Mouse (Mus musculus) heart, postnatal 36 days (tissue): Measurements from ENCODE around the gene Gm14180. TPM values are rescaled to one million over a fixed set of nuclear protein-coding genes. Genes with fewer than 3 reads are reported as not detected.
"Not testable (repeated sequence)": the region's sequence is repeated elsewhere in the genome, so short reads cannot be mapped to it uniquely, and the experiment has no call there.

Experiments used
- DNase-seq, 2 experiments: peaks; one replicate each; pipeline ENCODE4 v3.0.0; 2021 to 2022
- intact Hi-C: fragments of 180-260 bp; cut with DNase I; formaldehyde crosslinking; loops from one replicate; pipeline ENCODE4 v1.15.1; 2025
- total RNA-seq, 2 experiments: library from RNA; stranded (reverse); gene quantifications; 2 replicates each; pipeline ENCODE4 v1.2.3; 2021

Gene Gm14180
- total RNA-seq = not detected

DNA sequence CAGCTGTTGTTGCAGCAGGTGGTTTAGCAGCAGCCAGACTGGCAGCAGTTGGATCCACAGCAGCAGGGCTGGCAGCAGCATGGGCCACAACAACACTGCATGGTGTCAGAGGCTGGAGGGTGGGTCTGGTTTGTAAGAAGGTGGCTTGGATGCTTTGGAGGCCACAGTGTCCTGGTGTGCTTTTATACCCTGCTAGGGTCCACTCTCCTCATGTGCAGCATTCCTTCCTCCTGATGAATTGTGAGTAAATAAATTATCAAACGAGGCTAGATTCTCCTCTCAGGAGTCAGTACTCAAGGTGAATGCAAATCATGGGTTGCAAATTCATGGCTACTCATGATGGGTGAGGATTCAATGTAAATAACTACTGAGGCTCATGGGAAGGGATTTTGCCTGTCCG is at the start of gene Gm14180:
TSS of gene Gm14180 (minus strand) at position 101 of the 400 bp plus-strand sequence.
- DNase-seq = no peak
- intact Hi-C loops = no loop called here

GRCm38 (mm10) chr11:99780604-99781003 is 46.5 kb upstream of the Gm14180 start, which contains the start of gene Krtap4-8:
Krtap4-8 (minus strand) TSS chr11:99780704.
- intact Hi-C loops = no loop called here
- DNase-seq = no peak

GRCm38 (mm10) chr11:99778401-99778800 is 44.3 kb upstream of the Gm14180 start:
- DNase-seq = no peak
- intact Hi-C loops = no loop called here

DNA sequence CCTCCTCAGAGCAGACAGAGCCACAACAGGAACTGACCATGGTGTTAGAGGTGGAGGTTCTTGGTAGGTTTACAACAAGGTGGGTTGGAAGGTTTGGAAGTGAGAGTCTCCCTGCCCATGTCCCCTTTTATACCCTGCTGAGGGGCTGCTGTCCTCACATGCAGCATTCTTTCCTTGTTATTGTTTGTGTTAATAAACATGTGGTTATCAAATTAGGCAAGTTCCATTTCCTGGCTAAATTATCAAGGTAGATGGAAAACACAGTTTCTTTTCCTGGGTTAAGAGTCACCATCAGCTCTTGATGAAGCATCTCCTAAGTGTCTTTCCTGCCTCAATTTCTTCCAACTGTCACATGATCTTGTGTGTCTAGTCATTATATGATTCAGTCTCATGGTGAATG is 38.7 kb upstream of the Gm14180 start, which contains the start of gene Gm11595:
TSS of gene Gm11595 (minus strand) at position 101 of the 400 bp plus-strand sequence.
- DNase-seq, intact Hi-C loops: not testable (repeated sequence)

DNA sequence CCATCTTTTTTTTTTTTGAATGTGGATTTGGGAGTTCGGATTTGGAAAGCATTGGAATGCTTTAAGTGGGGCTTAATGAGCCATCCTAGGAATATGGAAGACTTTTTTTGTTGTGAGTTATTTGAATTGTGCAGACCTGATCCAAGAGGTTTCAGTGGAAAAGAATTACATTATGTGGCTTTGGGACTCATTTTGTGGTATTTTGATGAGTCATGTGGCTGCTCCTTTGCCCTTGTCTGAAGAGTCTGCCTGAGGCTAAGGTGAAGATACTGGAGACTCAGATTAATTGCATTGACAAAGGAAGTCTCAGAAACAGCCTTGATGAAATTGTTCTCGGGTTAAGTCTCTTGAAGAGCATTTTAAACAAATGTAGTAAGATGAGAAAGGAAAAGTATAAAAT is 34.3 kb upstream of the Gm14180 start:
- intact Hi-C loops = no loop called here
- no peak for DNase-seq

DNA sequence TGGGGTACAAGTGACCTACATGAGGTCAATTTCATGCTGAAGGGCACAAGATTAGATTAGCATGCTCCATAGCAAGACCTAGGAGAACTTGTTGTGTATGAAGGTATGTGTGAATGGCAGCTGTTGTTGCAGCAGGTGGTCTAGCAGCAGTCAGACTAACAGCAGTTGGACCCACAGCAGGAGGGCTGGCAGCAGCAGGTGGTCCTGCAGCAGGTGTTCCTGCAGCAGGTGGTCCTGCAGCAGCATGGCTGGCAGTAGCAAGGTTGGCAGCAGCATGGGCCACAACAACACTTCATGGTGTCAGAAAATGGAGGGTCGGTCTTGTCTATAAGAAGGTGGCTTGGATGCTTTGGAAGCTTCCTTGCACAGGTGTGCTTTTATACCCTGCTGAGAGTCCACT is 24.8 kb upstream of the Gm14180 start:
- intact Hi-C loops = no loop called here
- DNase-seq = no peak

DNA sequence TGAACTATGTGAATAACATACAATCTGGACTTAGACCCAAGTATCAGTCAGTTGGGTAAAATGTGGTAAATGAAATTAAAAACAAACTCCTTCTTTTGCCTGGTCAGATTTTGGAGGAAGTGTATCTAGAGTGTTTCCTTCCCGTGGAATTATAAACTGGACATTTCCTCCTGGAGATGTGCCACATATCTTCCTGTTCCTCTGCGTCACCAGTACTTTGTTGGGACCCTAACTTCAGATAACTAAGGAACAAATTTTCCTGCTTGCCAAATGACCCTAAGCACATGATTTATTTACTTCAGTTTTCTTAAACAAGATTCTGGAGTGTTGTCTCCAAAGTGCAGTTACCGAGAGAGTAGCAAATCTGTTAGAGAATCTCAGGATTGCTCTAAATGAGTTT is 9.9 kb upstream of the Gm14180 start:
- DNase-seq = no peak
- intact Hi-C loops = no loop called here

- no peak for DNase-seq
- intact Hi-C loops = loop anchor here (1.0 kb wide), 1 partner anchor 38 kb away; no protein-coding TSS in a partner anchor
These were observed 10.0 kb downstream of the Gm14180 start for GRCm38 (mm10) chr11:99724061-99724460.

GRCm38 (mm10) chr11:99718759-99719158 is 15.3 kb downstream of the Gm14180 start:
- intact Hi-C loops = no loop called here
- DNase-seq = no peak

- intact Hi-C loops = no loop called here
- DNase-seq = no peak
These were observed 43.6 kb downstream of the Gm14180 start, which contains the start of gene Gm14190 for GRCm38 (mm10) chr11:99690463-99690862. Gm14190 (minus strand) TSS chr11:99690740.

GRCm38 (mm10) chr11:99685235-99685634 is 48.9 kb downstream of the Gm14180 start:
- intact Hi-C loops, DNase-seq: not testable (repeated sequence)

Other genes starting within 250 kb of the Gm14180 start
- not detected for gene Krt23, start 241.2 kb downstream of the Gm14180 start, total RNA-seq
- not detected for gene Krt39, start 213.0 kb downstream of the Gm14180 start, total RNA-seq
- not detected for gene Krt40, start 191.1 kb downstream of the Gm14180 start, total RNA-seq
- not detected for gene Krtap3-3, start 183.4 kb downstream of the Gm14180 start, total RNA-seq
- not detected for gene Krtap3-2, start 177.4 kb downstream of the Gm14180 start, total RNA-seq
- gene Gm11939, start 174.8 kb downstream of the Gm14180 start, total RNA-seq = not detected
- gene Krtap3-1, start 167.7 kb downstream of the Gm14180 start, total RNA-seq = not detected
- gene Krtap1-5, start 153.3 kb downstream of the Gm14180 start, total RNA-seq = not detected
- not detected for gene Krtap1-4, start 150.6 kb downstream of the Gm14180 start, total RNA-seq
- gene Krtap1-3, start 143.0 kb downstream of the Gm14180 start, total RNA-seq = not detected
- not detected for gene Krtap9-3, start 136.2 kb downstream of the Gm14180 start, total RNA-seq
- not detected for gene Gm11938, start 131.0 kb downstream of the Gm14180 start, total RNA-seq
- not detected for gene Gm11937, start 124.1 kb downstream of the Gm14180 start, total RNA-seq
- not detected for gene Krtap2-4, start 119.4 kb downstream of the Gm14180 start, total RNA-seq
- not detected for gene Gm11562, start 113.9 kb downstream of the Gm14180 start, total RNA-seq
- not detected for gene Krtap4-1, start 106.1 kb downstream of the Gm14180 start, total RNA-seq
- not detected for gene Krtap4-2, start 99.2 kb downstream of the Gm14180 start, total RNA-seq
- gene Krtap4-7, start 90.2 kb downstream of the Gm14180 start, total RNA-seq = not detected
- not detected for gene Gm11555, start 84.1 kb downstream of the Gm14180 start, total RNA-seq
- gene Gm11563, start 75.3 kb downstream of the Gm14180 start, total RNA-seq = not detected
- not detected for gene Krtap4-6, start 68.3 kb downstream of the Gm14180 start, total RNA-seq
- gene Gm14190, start 43.5 kb downstream of the Gm14180 start, total RNA-seq = not detected
- not detected for gene Gm11595, start 38.6 kb upstream of the Gm14180 start, total RNA-seq
- not detected for gene Krtap4-8, start 46.4 kb upstream of the Gm14180 start, total RNA-seq
- gene Krtap4-9, start 50.9 kb upstream of the Gm14180 start, total RNA-seq = not detected
- gene Gm11596, start 59.2 kb upstream of the Gm14180 start, total RNA-seq = not detected
- not detected for gene Gm11569, start 64.6 kb upstream of the Gm14180 start, total RNA-seq
- gene Gm11554, start 70.2 kb upstream of the Gm14180 start, total RNA-seq = not detected
- gene Krtap4-13, start 75.6 kb upstream of the Gm14180 start, total RNA-seq = not detected
- not detected for gene Gm11564, start 81.4 kb upstream of the Gm14180 start, total RNA-seq
- not detected for gene 2300003K06Rik, start 103.8 kb upstream of the Gm14180 start, total RNA-seq
- not detected for gene Krtap4-16, start 117.3 kb upstream of the Gm14180 start, total RNA-seq
- gene Gm11568, start 123.6 kb upstream of the Gm14180 start, total RNA-seq = not detected
- gene Gm11559, start 130.2 kb upstream of the Gm14180 start, total RNA-seq = not detected
- gene Krtap9-1, start 139.1 kb upstream of the Gm14180 start, total RNA-seq = not detected
- not detected for gene Gm11567, start 144.9 kb upstream of the Gm14180 start, total RNA-seq
- gene Krtap31-1, start 173.6 kb upstream of the Gm14180 start, total RNA-seq = not detected
- not detected for gene Gm11565, start 180.5 kb upstream of the Gm14180 start, total RNA-seq
- gene Krtap31-2, start 202.0 kb upstream of the Gm14180 start, total RNA-seq = not detected
- gene Krtap9-5, start 214.2 kb upstream of the Gm14180 start, total RNA-seq = not detected
- gene Krtap29-1, start 244.8 kb upstream of the Gm14180 start, total RNA-seq = not detected